Mouse (Mus musculus) kidney, embryonic 16.5 days (tissue): Measurements from ENCODE around the gene Gadd45gip1. TPM values are rescaled to one million over a fixed set of nuclear protein-coding genes. Genes with fewer than 3 reads are reported as not detected.

Source experiments
- ATAC-seq: fragments of 200-750 bp; cut with Nextera tagmentation; 2 replicates; pipeline ENCODE4 v1.8.0; 2017; ENCODE audit warnings: moderate TSS enrichment; ENCODE audit not compliant: low FRiP score, low TSS enrichment
- H3K27ac ChIP-seq: fragments of 300-500 bp; sonication (generic); 2 replicates; pipeline ENCODE4 v1.5.1; 2014; ENCODE audit warnings: low read length
- H3K27me3 ChIP-seq: fragments of 300-500 bp; sonication (generic); 2 replicates; pipeline ENCODE4 v1.6.1; 2014; ENCODE audit warnings: low read length, control low read depth, mixed read lengths; ENCODE audit not compliant: insufficient read depth
- H3K36me3 ChIP-seq: fragments of 300-500 bp; sonication (generic); 2 replicates; pipeline ENCODE4 v1.6.1; 2014; ENCODE audit warnings: low read length, control low read depth, mixed read lengths; ENCODE audit not compliant: insufficient read depth
- H3K4me1 ChIP-seq: fragments of 300-500 bp; sonication (generic); 2 replicates; pipeline ENCODE4 v1.6.1; 2014; ENCODE audit warnings: low read length, control low read depth, mixed read lengths; ENCODE audit not compliant: insufficient read depth
- H3K4me2 ChIP-seq: fragments of 300-500 bp; sonication (generic); replicated peaks from 2 replicates; pipeline ENCODE4 v1.6.1; 2014; ENCODE audit warnings: low read depth, low read length
- H3K4me3 ChIP-seq: fragments of 300-500 bp; sonication (generic); 2 replicates; pipeline ENCODE4 v1.5.1; 2014; ENCODE audit warnings: mild to moderate bottlenecking, low read length
- H3K9ac ChIP-seq: fragments of 300-500 bp; sonication (generic); replicated peaks from 2 replicates; pipeline ENCODE4 v1.6.1; 2014; ENCODE audit warnings: low read length
- H3K9me3 ChIP-seq: fragments of 300-500 bp; sonication (generic); 2 replicates; pipeline ENCODE4 v1.6.1; 2016; ENCODE audit warnings: low read length, control low read depth
- WGBS: fragments of 180-500 bp; shearing (Covaris S2); extraction: QIAGEN DNeasy Blood & Tissue Kit; methylation state at CpG from one replicate; pipeline ENCODE4 v1.1.7; 2014; 5-methylcytosine and 5-hydroxymethylcytosine counted together
- microRNA-seq: library from miRNA; unstranded; fragments of <30 nt; microRNA quantifications from one replicate; pipeline ENCODE4, GENCODE M21; 2016
- polyA plus RNA-seq: library from polyadenylated mRNA; unstranded; fragments of >200 nt; fragmentation: Nextera tagmentation; extraction: Ambion mirVana; gene quantifications from 2 replicates; pipeline ENCODE4 v1.2.1, GENCODE M21; 2015

Gadd45gip1 gene
- polyA plus RNA-seq, 1 experiment from 2014 or later, result 49.7 TPM

DNA sequence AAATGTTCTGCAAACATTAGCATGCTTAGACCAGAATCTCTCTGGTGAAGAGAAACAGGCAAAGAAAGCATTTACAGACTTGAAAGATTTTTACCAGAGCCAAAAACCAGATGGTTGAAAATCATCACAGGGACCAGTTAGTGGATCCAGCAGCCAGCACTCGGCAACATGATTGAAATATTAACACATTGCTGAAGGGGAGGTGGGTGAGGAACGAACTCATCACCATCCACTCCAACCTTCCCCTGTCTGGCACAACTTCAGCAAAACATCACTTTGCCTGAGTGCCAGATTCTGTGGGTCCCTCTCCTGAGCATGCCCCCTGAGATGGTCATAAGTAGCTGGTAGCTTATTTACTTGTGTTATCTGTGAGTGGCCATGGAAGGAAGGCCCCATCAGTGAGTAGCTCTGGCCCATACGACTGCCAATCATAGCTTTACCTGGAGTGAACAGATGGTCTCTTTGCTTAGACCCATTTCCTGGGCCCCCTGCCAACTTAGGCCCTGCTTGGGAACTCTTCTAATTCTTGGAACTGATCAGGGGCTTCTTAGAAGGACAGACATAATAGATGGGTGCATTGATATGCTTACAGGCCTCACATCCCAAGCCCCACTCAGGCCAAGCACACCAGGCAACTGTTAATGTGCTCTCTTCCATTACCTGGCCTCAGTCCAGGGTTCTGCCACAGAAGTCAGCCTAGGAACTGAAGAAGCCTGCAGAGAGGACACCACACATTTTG, 46.1 kb downstream of the Gadd45gip1 start:
- Histone ChIP-seq H3K27ac (no peak overlapping the region), H3K4me1 (peaks cover 4% of the 10 kb centered on the region), H3K4me2 (no peak overlapping the region), H3K27me3 (no peaks in the 10 kb centered on the region), H3K4me3 (no peak overlapping the region), H3K36me3 (no peaks in the 10 kb centered on the region), H3K9me3 (no peaks in the 10 kb centered on the region), H3K9ac (no peak overlapping the region)
- 84% methylated on average over 3 of the region's 3 CpGs for WGBS
- no peak for ATAC-seq

DNA sequence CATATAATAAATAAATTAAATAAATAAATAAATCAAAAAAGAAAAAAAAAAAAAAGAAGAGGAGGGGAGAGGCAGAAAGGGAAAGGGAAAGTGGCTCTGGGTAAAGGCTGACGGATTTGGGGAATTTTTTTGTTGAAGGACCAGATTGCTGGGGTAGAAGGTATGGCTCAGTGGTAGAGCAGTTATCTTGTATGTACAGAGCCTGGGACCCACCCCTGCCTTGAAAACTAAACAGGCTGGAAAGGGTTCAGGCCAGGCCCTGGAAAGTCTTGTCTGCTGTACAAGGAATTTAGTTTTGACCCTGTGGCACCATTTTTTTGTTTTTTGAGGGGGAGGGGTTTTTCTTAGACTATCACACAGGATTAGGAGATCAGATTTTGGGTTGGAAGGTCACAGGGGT, 47.6 kb downstream of the Gadd45gip1 start:
- Histone ChIP-seq H3K9ac (no peak overlapping the region), H3K27ac (no peak overlapping the region), H3K4me2 (no peak overlapping the region), H3K9me3 (no peaks in the 10 kb centered on the region), H3K36me3 (no peaks in the 10 kb centered on the region), H3K4me1 (no peaks in the 10 kb centered on the region), H3K4me3 (no peak overlapping the region), H3K27me3 (no peaks in the 10 kb centered on the region)
- WGBS, result 89% methylated on average over 1 of the region's 1 CpGs
- ATAC-seq, result no peak

DNA sequence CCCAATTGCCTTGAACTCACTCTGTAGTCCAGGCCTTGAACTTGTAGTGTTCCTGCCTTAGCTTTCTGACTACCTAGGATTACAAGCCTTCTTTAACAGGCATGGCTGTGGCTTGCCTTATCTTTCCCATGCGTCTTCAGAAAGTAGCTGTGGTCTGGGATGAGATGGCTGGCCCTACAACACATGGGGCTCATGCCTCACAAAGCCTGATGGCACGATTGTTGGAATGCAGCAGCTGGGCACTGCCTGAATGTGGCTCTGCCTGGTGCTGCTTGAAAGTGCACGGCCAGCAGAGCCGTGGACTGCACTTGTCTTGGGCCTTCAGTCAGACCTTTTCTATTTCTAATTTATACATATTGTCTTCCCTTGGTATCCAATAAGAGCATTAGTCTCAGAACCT, 53.4 kb downstream of the Gadd45gip1 start:
- no peak overlapping the region for H3K27ac ChIP-seq
- ATAC-seq, result no peak
- H3K9me3 ChIP-seq, result no peaks in the 10 kb centered on the region
- no peaks in the 10 kb centered on the region for H3K4me1 ChIP-seq
- peaks cover 38% of the 10 kb centered on the region for H3K36me3 ChIP-seq
- WGBS, result 91% methylated on average over 4 of the region's 4 CpGs
- no peak overlapping the region for H3K4me3 ChIP-seq
- H3K27me3 ChIP-seq, result no peaks in the 10 kb centered on the region
- H3K4me2 ChIP-seq, result no peak overlapping the region
- no peak overlapping the region for H3K9ac ChIP-seq

Small RNAs within 50 kb of the gene (microRNA-seq; reads per million reads assigned to microRNA genes)
- gene Mir7069, result 2.7 reads per million, percentile 12 among the genes with 10 or more reads in this experiment

Other genes with a start within 250 kb of the Gadd45gip1 start
- 73.5 and 78.0 TPM in 2 replicates for gene Ier2, start 168.7 kb upstream of the Gadd45gip1 start, polyA plus RNA-seq
- gene Trmt1, start 145.2 kb upstream of the Gadd45gip1 start, polyA plus RNA-seq, result 81.5 and 82.9 TPM in 2 replicates
- gene Nacc1, start 143.7 kb upstream of the Gadd45gip1 start, polyA plus RNA-seq, result 22.5 and 26.7 TPM in 2 replicates
- 7.9 and 8.1 TPM in 2 replicates for gene Lyl1, start 130.1 kb upstream of the Gadd45gip1 start, polyA plus RNA-seq
- gene G430095P16Rik, start 108.5 kb upstream of the Gadd45gip1 start, polyA plus RNA-seq, result 2.3 and 2.8 TPM in 2 replicates
- 14.8 and 15.9 TPM in 2 replicates for gene Nfix, start 31.2 kb upstream of the Gadd45gip1 start, polyA plus RNA-seq
- gene Dand5, start 8.7 kb upstream of the Gadd45gip1 start, polyA plus RNA-seq, result 6.6 and 9.0 TPM in 2 replicates
- gene Rad23a, start 9.1 kb downstream of the Gadd45gip1 start, polyA plus RNA-seq, result 109 and 114 TPM in 2 replicates
- 1,143 and 1,180 TPM in 2 replicates for gene Calr, start 15.4 kb downstream of the Gadd45gip1 start, polyA plus RNA-seq
- gene Farsa, start 25.5 kb downstream of the Gadd45gip1 start, polyA plus RNA-seq, result 110 and 120 TPM in 2 replicates
- 60.7 and 61.3 TPM in 2 replicates for gene Syce2, start 40.6 kb downstream of the Gadd45gip1 start, polyA plus RNA-seq
- gene Gcdh, start 62.4 kb downstream of the Gadd45gip1 start, polyA plus RNA-seq, result 61.2 and 70.4 TPM in 2 replicates
- 2.4 and 2.8 TPM in 2 replicates for gene Klf1, start 70.4 kb downstream of the Gadd45gip1 start, polyA plus RNA-seq
- 10.2 and 10.6 TPM in 2 replicates for gene Dnase2a, start 77.0 kb downstream of the Gadd45gip1 start, polyA plus RNA-seq
- 0.34 and 0.54 TPM in 2 replicates for gene Mast1, start 105.8 kb downstream of the Gadd45gip1 start, polyA plus RNA-seq
- gene Rtbdn, start 115.5 kb downstream of the Gadd45gip1 start, polyA plus RNA-seq, result 0.19 and 0.30 TPM in 2 replicates
- not detected in 2 replicates for gene Gm49661, start 137.9 kb downstream of the Gadd45gip1 start, polyA plus RNA-seq
- gene Prdx2, start 138.1 kb downstream of the Gadd45gip1 start, polyA plus RNA-seq, result 810 and 819 TPM in 2 replicates
- gene Rnaseh2a, start 138.2 kb downstream of the Gadd45gip1 start, polyA plus RNA-seq, result 137 and 138 TPM in 2 replicates
- gene Junb, start 147.2 kb downstream of the Gadd45gip1 start, polyA plus RNA-seq, result 8.3 and 11.7 TPM in 2 replicates
- gene Hook2, start 159.1 kb downstream of the Gadd45gip1 start, polyA plus RNA-seq, result 34.8 and 35.2 TPM in 2 replicates
- gene Best2, start 183.0 kb downstream of the Gadd45gip1 start, polyA plus RNA-seq, result not detected in 2 replicates
- gene Asna1, start 193.8 kb downstream of the Gadd45gip1 start, polyA plus RNA-seq, result 150 and 154 TPM in 2 replicates
- 93.3 and 104 TPM in 2 replicates for gene Trir, start 195.3 kb downstream of the Gadd45gip1 start, polyA plus RNA-seq
- gene Tnpo2, start 205.4 kb downstream of the Gadd45gip1 start, polyA plus RNA-seq, result 27.5 and 28.4 TPM in 2 replicates
- gene Fbxw9, start 228.5 kb downstream of the Gadd45gip1 start, polyA plus RNA-seq, result 34.6 and 37.3 TPM in 2 replicates
- gene Gm5741, start 236.5 kb downstream of the Gadd45gip1 start, polyA plus RNA-seq, result 0.62 and 0.92 TPM in 2 replicates
- 60.6 and 70.5 TPM in 2 replicates for gene Dhps, start 240.2 kb downstream of the Gadd45gip1 start, polyA plus RNA-seq
- 141 TPM in 2 replicates for gene Wdr83os, start 249.2 kb downstream of the Gadd45gip1 start, polyA plus RNA-seq
- gene Wdr83, start 249.8 kb downstream of the Gadd45gip1 start, polyA plus RNA-seq, result 53.0 and 54.8 TPM in 2 replicates